Mouse (Mus musculus): ENCODE measurements around the gene Clstn1. TPM values are rescaled to one million over a fixed set of nuclear protein-coding genes. Genes with fewer than 3 reads are reported as not detected.
A peak's percentile ranks its signal among the peaks of the same experiment; 100 is the strongest.

Clstn1 gene
- total RNA-seq, 2 experiments from 2014 or later = 89.5 to 92.1 TPM

GRCm38 (mm10) chr4:149564452-149565407 is 21.5 kb upstream of the Clstn1 start:
- intact Hi-C loops (cut with DNase I) = no loop called here
- DNase-seq = peak; percentile 77 to 81

GRCm38 (mm10) chr4:149567432-149568026 is 18.7 kb upstream of the Clstn1 start:
- DNase-seq = no peak
- intact Hi-C loops (cut with DNase I) = no loop called here

- intact Hi-C loops (cut with DNase I) = no loop called here
- no peak for DNase-seq
Observed at GRCm38 (mm10) chr4:149568622-149569021, 17.6 kb upstream of the Clstn1 start.

- no peak for DNase-seq
- intact Hi-C loops (cut with DNase I) = no loop called here
Observed at GRCm38 (mm10) chr4:149569781-149570497, 16.3 kb upstream of the Clstn1 start.

GRCm38 (mm10) chr4:149570498-149570863 is 15.8 kb upstream of the Clstn1 start:
- intact Hi-C loops (cut with DNase I) = no loop called here
- no peak for DNase-seq

- DNase-seq = peak; percentile 25 to 43
- intact Hi-C loops (cut with DNase I) = no loop called here
Observed at GRCm38 (mm10) chr4:149571209-149571608, 15.1 kb upstream of the Clstn1 start.

GRCm38 (mm10) chr4:149571651-149572149 is 14.6 kb upstream of the Clstn1 start:
- DNase-seq = peak; percentile 48 to 61
- intact Hi-C loops (cut with DNase I) = no loop called here

- intact Hi-C loops (cut with DNase I) = no loop called here
- DNase-seq = no peak
Observed at GRCm38 (mm10) chr4:149572446-149572845, 13.8 kb upstream of the Clstn1 start.

GRCm38 (mm10) chr4:149572851-149573250 is 13.4 kb upstream of the Clstn1 start:
- no peak for DNase-seq

GRCm38 (mm10) chr4:149574391-149574821 is 11.9 kb upstream of the Clstn1 start:
- DNase-seq = peak; percentile 58 to 63
- intact Hi-C loops (cut with DNase I) = no loop called here

More at GRCm38 (mm10) chr4:149572851-149573250, 13.4 kb upstream of the Clstn1 start:
- intact Hi-C loops (cut with DNase I) = no loop called here

GRCm38 (mm10) chr4:149576061-149576460 is 10.2 kb upstream of the Clstn1 start:
- DNase-seq = no peak
- intact Hi-C loops (cut with DNase I) = no loop called here

- DNase-seq = no peak
- intact Hi-C loops (cut with DNase I) = no loop called here
Observed at GRCm38 (mm10) chr4:149576993-149577548, 9.2 kb upstream of the Clstn1 start.

GRCm38 (mm10) chr4:149578085-149578681 is 8.1 kb upstream of the Clstn1 start:
- no peak for DNase-seq
- intact Hi-C loops (cut with DNase I) = no loop called here

GRCm38 (mm10) chr4:149578831-149579230 is 7.4 kb upstream of the Clstn1 start:
- no peak for DNase-seq
- intact Hi-C loops (cut with DNase I) = no loop called here

GRCm38 (mm10) chr4:149585236-149585635 is 1.0 kb upstream of the Clstn1 start:
- no peak for DNase-seq
- intact Hi-C loops (cut with DNase I) = no loop called here

- intact Hi-C loops (cut with DNase I) = loop anchor here (2.0 kb wide), 1 partner anchor 18 kb away; no protein-coding TSS in a partner anchor
- DNase-seq = peak; percentile 37 to 55
Observed at GRCm38 (mm10) chr4:149586783-149587595, 721 bp downstream of the Clstn1 start.

- no peak for DNase-seq
- intact Hi-C loops (cut with DNase I) = loop anchor here (2.0 kb wide), 1 partner anchor 17 kb away; no protein-coding TSS in a partner anchor
Observed at GRCm38 (mm10) chr4:149587596-149588168, 1.4 kb downstream of the Clstn1 start.

GRCm38 (mm10) chr4:149590200-149590599 is 3.9 kb downstream of the Clstn1 start:
- intact Hi-C loops (cut with DNase I) = no loop called here
- DNase-seq = no peak

GRCm38 (mm10) chr4:149591486-149591885 is 5.2 kb downstream of the Clstn1 start:
- DNase-seq = no peak
- intact Hi-C loops (cut with DNase I) = no loop called here
